ENCODE assay signal across 8 mouse cellular contexts in the genomic region with DNA sequence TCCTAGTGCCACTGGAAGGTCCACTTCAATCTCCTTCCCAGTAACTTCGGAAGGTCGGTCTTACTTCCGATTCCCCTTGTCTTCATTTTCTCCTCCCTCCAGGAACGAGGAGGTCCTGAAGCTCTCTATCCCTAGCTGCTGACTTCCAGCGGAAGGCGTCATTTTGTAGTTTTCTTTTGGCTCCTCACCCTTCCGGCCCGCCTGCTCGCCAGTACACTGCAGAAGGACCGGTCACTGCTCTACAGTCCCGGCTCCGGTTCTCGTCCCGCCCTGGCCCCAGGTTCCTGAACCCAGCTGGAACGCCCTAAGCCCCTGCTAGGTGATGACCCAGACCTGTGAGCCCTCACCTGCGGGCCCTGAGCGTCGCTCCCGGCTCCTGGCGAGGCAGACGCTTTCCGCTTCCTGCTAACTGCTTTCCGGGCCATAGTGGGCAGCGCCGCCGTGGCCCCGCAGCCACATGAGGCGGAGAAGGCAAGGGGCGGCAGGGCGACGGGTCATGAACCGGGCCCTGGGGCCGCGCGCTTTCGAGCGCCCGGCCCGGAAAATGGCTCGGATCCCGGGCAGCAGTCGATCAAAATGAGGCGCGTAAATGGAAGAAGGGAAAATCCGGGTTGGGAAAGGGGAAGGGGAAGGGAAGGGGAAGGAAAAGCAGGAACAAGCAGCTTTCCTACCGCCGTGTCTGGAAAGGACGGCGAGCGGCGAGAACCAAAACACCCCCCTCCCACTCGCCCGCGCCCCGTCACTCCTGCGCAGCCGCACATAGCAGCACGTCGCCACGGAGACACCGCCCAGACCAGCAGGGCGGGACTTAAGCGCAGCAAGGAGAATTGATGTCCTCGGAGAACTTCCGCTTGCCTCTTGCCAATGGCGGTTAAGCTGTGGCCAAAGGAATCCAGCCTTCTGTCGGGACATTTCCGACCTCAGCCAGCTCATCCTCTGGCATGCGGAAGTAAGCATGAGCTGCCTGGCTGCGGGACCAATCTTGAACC. TPM values are rescaled to one million over a fixed set of nuclear protein-coding genes. Genes with fewer than 3 reads are reported as not detected.
DNase-seq lines count a peak whose midpoint lies in the region; ATAC-seq lines count a peak whose summit lies in the region.

A gene (minus strand): TSS at position 749 of the 989 bp plus-strand sequence.

- peak; percentile 97 for ATAC-seq in hindbrain, embryonic 15.5 days (ENCODE audit: low FRiP score, low read depth)

- peak within 1 kb of the TSS; percentile 96 for H3K27ac ChIP-seq in hindbrain, embryonic 15.5 days (replicated peaks)

- no peaks in the 10 kb centered on the region for H3K27me3 ChIP-seq in hindbrain, embryonic 15.5 days

- DNase-seq in T-cell, adult 2 months (ENCODE audit: low spot score), result peak; percentile 92
- DNase-seq in cerebellum, postnatal 36 days, result peak; percentile 92 to 95
- DNase-seq in frontal cortex, postnatal 36 days (ENCODE audit: low spot score in 2 of 2), result peak; percentile 93 to 95
- peak; percentile 93 for DNase-seq in left cerebral cortex, adult 11 months (ENCODE audit: low spot score)
- peak; percentile 98 to 99 for DNase-seq in lung, postnatal 4 days
- peak; percentile 88 for DNase-seq in retina, postnatal 7 days (ENCODE audit: low read depth, low spot score)
- DNase-seq in urinary bladder, adult 2 months (ENCODE audit: low spot score), result peak; percentile 86

- under 1% methylated on average over 70 of the region's 70 CpGs for WGBS in hindbrain, embryonic 15.5 days

- H3K36me3 ChIP-seq in hindbrain, embryonic 15.5 days, result peaks cover 32% of the 10 kb centered on the region

- no peaks in the 10 kb centered on the region for H3K9me3 ChIP-seq in hindbrain, embryonic 15.5 days

- peaks cover 34% of the 10 kb centered on the region for H3K4me1 ChIP-seq in hindbrain, embryonic 15.5 days (replicated peaks)

- H3K4me3 ChIP-seq in hindbrain, embryonic 15.5 days, result peak within 1 kb of the TSS; percentile 99

- H3K4me2 ChIP-seq in hindbrain, embryonic 15.5 days, result peak within 1 kb of the TSS; percentile 90

- peak within 1 kb of the TSS; percentile 95 for H3K9ac ChIP-seq in hindbrain, embryonic 15.5 days

RNA-seq across cellular contexts. Expression of the gene that starts here (rescaled TPM):
- polyA plus RNA-seq in hindbrain, embryonic 15.5 days (2015; fragmentation: Nextera tagmentation; extraction: Ambion mirVana), result 74.5 and 76.6 TPM in 2 replicates
- polyA plus RNA-seq in urinary bladder, adult 2 months (2012; rRNA removed), result 37.1 and 38.5 TPM in 2 replicates

Comparison
In these comparisons a context has a peak if more than half of its experiments do, and no peak if none do; other contexts are left out.
1. Peak in every context shown above with its lines: DNase-seq, ATAC-seq, H3K4me3 ChIP-seq and H3K27ac ChIP-seq.